Mouse (Mus musculus) neural tube, embryonic 12.5 days (tissue): ENCODE results near the gene Mindy2. TPM values are rescaled to one million over a fixed set of nuclear protein-coding genes. Genes with fewer than 3 reads are reported as not detected.

Experiments
- ATAC-seq: fragments of 200-750 bp; cut with Nextera tagmentation; 2 replicates; pipeline ENCODE4 v1.8.0; 2017; ENCODE audit warnings: low read depth, mild to moderate bottlenecking, moderate TSS enrichment, moderate library complexity; ENCODE audit not compliant: low FRiP score
- H3K27ac ChIP-seq: fragments of 300-500 bp; sonication (generic); 2 replicates; pipeline ENCODE4 v1.5.1; 2016
- H3K27me3 ChIP-seq: fragments of 300-500 bp; sonication (generic); replicated peaks from 2 replicates; pipeline ENCODE4 v1.6.1; 2016; ENCODE audit warnings: mild to moderate bottlenecking
- H3K36me3 ChIP-seq: fragments of 300-500 bp; sonication (generic); 2 replicates; pipeline ENCODE4 v1.6.1; 2016; ENCODE audit warnings: mild to moderate bottlenecking
- H3K4me1 ChIP-seq: fragments of 300-500 bp; sonication (generic); 2 replicates; pipeline ENCODE4 v1.6.1; 2016
- H3K4me2 ChIP-seq: fragments of 300-500 bp; sonication (generic); replicated peaks from 2 replicates; pipeline ENCODE4 v1.6.1; 2016; ENCODE audit warnings: mild to moderate bottlenecking
- H3K4me3 ChIP-seq: fragments of 300-500 bp; sonication (generic); 2 replicates; pipeline ENCODE4 v1.5.1; 2016
- H3K9ac ChIP-seq: fragments of 300-500 bp; sonication (generic); 2 replicates; pipeline ENCODE4 v1.6.1; 2016; ENCODE audit warnings: mild to moderate bottlenecking
- H3K9me3 ChIP-seq: fragments of 300-500 bp; sonication (generic); 2 replicates; pipeline ENCODE4 v1.6.1; 2016; ENCODE audit warnings: mild to moderate bottlenecking
- WGBS: fragments of 180-500 bp; shearing (Covaris S2); methylation state at CpG from one replicate; pipeline ENCODE4 v1.1.7; 2016; 5-methylcytosine and 5-hydroxymethylcytosine counted together
- polyA plus RNA-seq: library from polyadenylated mRNA; unstranded; fragments of >200 nt; fragmentation: Nextera tagmentation; extraction: Ambion mirVana; gene quantifications from 2 replicates; pipeline ENCODE4 v1.2.1, GENCODE M21; 2016

Mindy2 gene
- polyA plus RNA-seq, 1 experiment from 2014 or later, result 27.7 TPM

DNA sequence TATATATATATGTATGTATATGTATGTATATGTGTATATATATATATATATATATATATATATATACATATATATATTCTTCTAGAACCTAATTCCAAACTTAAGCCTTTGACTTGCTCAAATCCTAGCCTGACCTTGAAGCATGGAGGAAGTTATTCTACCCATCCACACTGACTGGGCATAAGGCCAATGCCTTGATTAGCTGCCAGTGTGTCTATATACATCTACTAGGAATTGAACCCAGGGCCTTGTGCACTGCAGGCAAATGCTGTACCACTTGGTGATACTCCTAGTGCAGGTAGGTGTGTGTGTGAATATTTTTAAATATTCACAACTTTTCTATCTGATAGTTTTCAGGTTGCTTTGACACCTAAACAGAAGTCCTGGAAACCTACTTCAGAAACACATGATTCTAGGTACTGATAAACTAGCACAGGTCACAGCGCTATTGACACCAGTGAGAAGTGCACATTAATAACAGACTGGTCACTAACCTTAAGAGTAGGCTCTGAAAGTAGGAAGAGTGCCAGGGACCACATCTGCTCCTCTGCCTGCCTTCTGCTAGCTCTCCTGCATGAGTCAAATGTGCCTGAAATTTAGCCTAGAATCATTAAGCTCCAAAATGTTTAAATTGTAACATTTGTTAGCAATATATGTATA is 54.7 kb downstream of the Mindy2 start:
- H3K9ac ChIP-seq, result no peak overlapping the region
- 88% methylated on average over 1 of the region's 1 CpGs for WGBS
- H3K27me3 ChIP-seq, result no peaks in the 10 kb centered on the region

DNA sequence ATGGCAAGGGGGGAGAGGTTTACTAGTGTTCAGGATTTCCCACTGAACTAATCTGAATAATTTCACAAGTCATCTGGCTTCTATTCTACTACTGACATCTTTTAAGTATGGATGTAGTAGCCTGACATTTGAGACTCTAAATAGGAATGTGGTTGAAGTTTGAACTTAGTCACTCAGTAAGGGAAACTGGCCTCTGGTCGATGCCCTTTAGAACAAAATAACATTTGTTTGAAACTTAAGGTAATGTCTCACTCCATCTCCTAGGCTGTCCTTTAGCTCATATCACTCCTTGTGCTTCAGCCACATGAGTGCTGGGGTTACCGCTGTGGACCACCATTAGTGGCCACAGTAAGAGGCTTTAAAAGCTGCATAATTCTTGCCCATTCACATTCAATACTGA is 58.7 kb downstream of the Mindy2 start:
- Histone ChIP-seq H3K9ac (no peak overlapping the region), H3K4me2 (no peak overlapping the region), H3K9me3 (no peaks in the 10 kb centered on the region), H3K4me3 (no peak overlapping the region), H3K27me3 (no peaks in the 10 kb centered on the region), H3K36me3 (peaks cover 9% of the 10 kb centered on the region), H3K4me1 (no peaks in the 10 kb centered on the region), H3K27ac (no peak overlapping the region)
- 90% methylated on average over 2 of the region's 2 CpGs for WGBS
- ATAC-seq, result no peak

More for the DNA sequence above, 54.7 kb downstream of the Mindy2 start:
- Histone ChIP-seq H3K9me3 (no peaks in the 10 kb centered on the region), H3K4me2 (no peak overlapping the region), H3K36me3 (peaks cover 8% of the 10 kb centered on the region), H3K4me3 (no peak overlapping the region), H3K4me1 (no peaks in the 10 kb centered on the region), H3K27ac (no peak overlapping the region)
- ATAC-seq, result no peak

DNA sequence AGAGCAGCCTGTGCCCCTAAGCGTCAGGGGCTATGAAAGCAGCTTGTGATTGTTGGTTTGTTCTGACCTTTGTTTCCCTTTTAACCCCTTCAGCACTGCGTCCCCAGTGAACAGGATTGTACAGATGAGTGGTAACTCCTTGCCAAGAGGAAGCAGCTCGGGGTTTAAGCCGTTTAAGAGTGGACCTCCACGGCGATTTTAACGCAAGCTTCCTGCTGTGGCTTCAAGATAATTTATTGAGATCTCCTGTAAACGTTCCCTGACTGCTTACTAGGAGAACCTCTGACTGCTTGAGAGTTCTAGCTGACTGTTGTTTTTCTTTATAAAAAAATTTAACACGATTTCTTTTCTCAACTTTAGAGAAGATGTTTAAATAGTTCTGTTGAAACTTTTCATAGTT is 65.5 kb downstream of the Mindy2 start:
- ATAC-seq, result no peak
- H3K9me3 ChIP-seq, result no peaks in the 10 kb centered on the region
- no peaks in the 10 kb centered on the region for H3K27me3 ChIP-seq
- H3K4me1 ChIP-seq, result no peaks in the 10 kb centered on the region
- H3K27ac ChIP-seq, result no peak overlapping the region
- H3K36me3 ChIP-seq, result peaks cover 75% of the 10 kb centered on the region
- 52% methylated on average over 9 of the region's 9 CpGs for WGBS
- H3K4me2 ChIP-seq, result no peak overlapping the region
- H3K9ac ChIP-seq, result no peak overlapping the region
- no peak overlapping the region for H3K4me3 ChIP-seq

DNA sequence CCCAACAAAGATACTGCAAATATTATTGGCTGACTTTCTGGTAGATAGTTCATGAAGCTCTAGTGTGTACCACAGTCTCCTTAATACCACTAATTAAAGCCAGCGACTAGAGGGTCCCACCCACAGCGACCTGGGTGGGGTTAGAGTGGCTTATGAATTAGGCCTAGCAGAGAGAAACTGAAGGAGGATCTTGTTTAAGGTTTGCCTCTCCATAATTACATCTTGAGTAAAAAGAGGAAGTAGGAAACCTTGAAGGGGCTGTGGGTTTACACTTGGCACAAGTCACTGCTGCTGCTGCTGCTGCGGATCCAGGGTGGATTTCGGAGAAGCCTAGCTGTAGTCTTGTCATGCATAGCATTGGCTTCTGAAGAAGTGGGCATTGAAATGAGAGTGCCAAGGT is 66.2 kb downstream of the Mindy2 start:
- H3K4me3 ChIP-seq, result no peak overlapping the region
- no peak for ATAC-seq
- H3K4me1 ChIP-seq, result no peaks in the 10 kb centered on the region
- H3K9me3 ChIP-seq, result no peaks in the 10 kb centered on the region
- no peaks in the 10 kb centered on the region for H3K27me3 ChIP-seq
- no peak overlapping the region for H3K9ac ChIP-seq
- H3K27ac ChIP-seq, result no peak overlapping the region
- H3K4me2 ChIP-seq, result no peak overlapping the region
- WGBS, result 97% methylated on average over 4 of the region's 4 CpGs
- H3K36me3 ChIP-seq, result peaks cover 82% of the 10 kb centered on the region

DNA sequence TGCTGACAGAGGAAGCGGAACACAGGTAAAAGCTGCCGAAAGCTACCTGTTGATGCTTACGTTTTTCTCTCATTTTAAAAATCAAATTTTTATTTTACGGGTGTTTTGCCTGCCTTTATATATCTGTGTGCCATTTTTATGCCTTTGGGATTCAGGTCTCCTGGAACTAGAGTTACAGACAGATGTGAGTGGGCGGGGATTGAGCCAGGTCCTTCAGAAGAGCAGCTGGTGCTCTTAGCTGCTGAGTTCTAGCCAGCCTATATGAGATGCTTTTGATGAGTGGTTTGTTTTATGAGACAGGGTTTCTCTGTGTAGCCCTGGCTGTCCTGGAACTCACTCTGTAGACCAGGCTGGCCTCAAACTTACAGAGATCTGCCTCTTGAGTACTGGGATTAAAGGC is 69.8 kb downstream of the Mindy2 start:
- ATAC-seq, result no peak
- no peak overlapping the region for H3K4me2 ChIP-seq

DNA sequence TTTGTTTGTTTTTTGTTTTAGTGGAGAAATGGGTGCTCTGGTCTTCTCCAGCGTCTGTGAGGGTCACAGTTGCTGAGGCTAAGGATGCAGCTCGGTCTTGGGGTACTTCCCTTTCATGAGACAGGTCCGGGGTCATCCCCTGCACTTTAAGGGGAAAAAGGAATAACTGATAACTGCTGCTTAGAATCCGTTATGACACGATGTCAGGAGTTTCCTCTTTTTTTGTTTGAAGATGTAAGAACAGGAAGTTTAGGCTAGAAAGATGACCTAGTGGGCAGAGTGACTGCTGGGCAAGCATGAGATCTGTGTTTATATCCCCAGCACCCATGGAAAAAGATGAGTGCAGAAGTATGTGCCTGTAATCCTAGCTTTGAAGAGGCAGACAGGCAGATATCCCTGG is 71.8 kb downstream of the Mindy2 start:
- peaks cover 74% of the 10 kb centered on the region for H3K36me3 ChIP-seq

More for the DNA sequence above, 69.8 kb downstream of the Mindy2 start:
- peaks cover 76% of the 10 kb centered on the region for H3K36me3 ChIP-seq
- no peaks in the 10 kb centered on the region for H3K27me3 ChIP-seq
- H3K4me1 ChIP-seq, result no peaks in the 10 kb centered on the region
- 98% methylated on average over 5 of the region's 5 CpGs for WGBS
- no peak overlapping the region for H3K4me3 ChIP-seq
- no peak overlapping the region for H3K9ac ChIP-seq
- H3K27ac ChIP-seq, result no peak overlapping the region
- no peaks in the 10 kb centered on the region for H3K9me3 ChIP-seq

DNA sequence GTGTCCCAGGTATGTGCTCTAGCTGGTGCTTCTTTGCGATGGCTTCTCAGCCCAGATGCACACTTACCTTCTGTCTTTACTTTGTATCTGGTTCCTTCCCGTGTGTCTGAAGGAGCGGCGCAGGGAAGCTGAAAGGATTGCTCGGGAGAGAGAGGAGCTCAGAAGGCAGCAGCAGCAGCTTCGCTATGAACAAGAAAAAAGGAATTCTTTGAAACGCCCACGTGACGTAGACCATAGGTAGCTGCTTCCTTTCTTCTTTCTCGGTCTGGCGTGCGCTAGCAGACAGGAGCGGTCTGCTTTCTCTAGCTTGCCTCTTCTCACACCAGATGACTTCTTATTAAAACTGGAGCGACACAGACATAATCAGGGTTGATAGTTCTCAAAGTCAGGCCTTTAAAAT is 72.3 kb downstream of the Mindy2 start:
- Histone ChIP-seq H3K4me1 (no peaks in the 10 kb centered on the region), H3K9me3 (no peaks in the 10 kb centered on the region), H3K36me3 (peaks cover 74% of the 10 kb centered on the region), H3K4me3 (no peak overlapping the region), H3K27me3 (no peaks in the 10 kb centered on the region), H3K27ac (no peak overlapping the region), H3K9ac (no peak overlapping the region), H3K4me2 (no peak overlapping the region)
- no peak for ATAC-seq
- WGBS, result 91% methylated on average over 14 of the region's 14 CpGs

More for the DNA sequence above, 71.8 kb downstream of the Mindy2 start:
- no peak for ATAC-seq
- no peak overlapping the region for H3K4me3 ChIP-seq
- no peak overlapping the region for H3K4me2 ChIP-seq
- H3K9me3 ChIP-seq, result no peaks in the 10 kb centered on the region
- no peaks in the 10 kb centered on the region for H3K4me1 ChIP-seq
- no peaks in the 10 kb centered on the region for H3K27me3 ChIP-seq
- H3K9ac ChIP-seq, result no peak overlapping the region
- 86% methylated on average over 5 of the region's 5 CpGs for WGBS
- H3K27ac ChIP-seq, result no peak overlapping the region

DNA sequence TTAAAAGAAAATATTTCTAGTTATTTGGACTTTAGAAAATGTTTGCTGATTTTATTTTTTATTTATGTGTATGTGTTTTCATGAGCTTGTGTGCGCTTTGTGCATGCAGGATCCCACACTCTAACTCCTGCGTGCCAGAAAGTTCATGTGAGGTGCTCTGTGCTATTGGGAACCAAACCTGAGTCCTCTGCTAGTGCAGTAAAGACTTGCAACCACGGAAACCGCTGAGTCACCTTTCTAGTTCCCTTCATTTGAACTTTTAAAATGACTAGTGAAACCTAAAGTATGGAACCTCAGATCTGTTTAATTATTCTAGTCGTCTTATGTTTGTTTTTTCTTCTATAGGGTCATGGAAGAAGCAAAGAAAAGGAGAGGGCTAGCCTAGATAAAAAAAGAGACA is 76.0 kb downstream of the Mindy2 start:
- peaks cover 61% of the 10 kb centered on the region for H3K36me3 ChIP-seq
- no peaks in the 10 kb centered on the region for H3K9me3 ChIP-seq
- no peak overlapping the region for H3K9ac ChIP-seq
- no peak overlapping the region for H3K27ac ChIP-seq
- no peak overlapping the region for H3K4me2 ChIP-seq
- no peaks in the 10 kb centered on the region for H3K27me3 ChIP-seq
- ATAC-seq, result no peak
- H3K4me3 ChIP-seq, result no peak overlapping the region
- WGBS, result 90% methylated on average over 5 of the region's 5 CpGs
- H3K4me1 ChIP-seq, result no peaks in the 10 kb centered on the region

DNA sequence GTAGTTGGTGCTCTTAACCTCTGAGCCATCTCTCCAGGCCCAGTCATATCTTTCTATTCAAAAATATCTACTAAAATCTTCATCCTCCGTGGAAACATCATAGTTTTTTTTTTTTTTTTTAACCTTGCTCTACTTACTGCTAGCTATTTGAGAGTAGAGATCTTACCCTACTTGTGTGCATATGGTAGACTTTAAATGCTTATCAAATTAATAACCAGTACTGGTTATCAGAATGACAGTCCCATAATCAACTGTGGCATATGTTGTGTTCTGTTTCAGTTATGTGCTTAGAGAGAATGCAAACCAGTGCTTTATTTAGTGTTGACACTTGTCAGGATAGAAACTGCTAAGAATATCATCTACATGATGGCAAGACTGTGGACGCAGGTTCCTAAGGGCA is 78.9 kb downstream of the Mindy2 start:
- no peak overlapping the region for H3K9ac ChIP-seq
- H3K4me1 ChIP-seq, result no peaks in the 10 kb centered on the region
- no peak for ATAC-seq
- H3K27me3 ChIP-seq, result no peaks in the 10 kb centered on the region
- 96% methylated on average over 2 of the region's 2 CpGs for WGBS
- no peak overlapping the region for H3K4me3 ChIP-seq
- no peak overlapping the region for H3K27ac ChIP-seq
- H3K36me3 ChIP-seq, result peaks cover 56% of the 10 kb centered on the region
- H3K4me2 ChIP-seq, result no peak overlapping the region
- H3K9me3 ChIP-seq, result no peaks in the 10 kb centered on the region

DNA sequence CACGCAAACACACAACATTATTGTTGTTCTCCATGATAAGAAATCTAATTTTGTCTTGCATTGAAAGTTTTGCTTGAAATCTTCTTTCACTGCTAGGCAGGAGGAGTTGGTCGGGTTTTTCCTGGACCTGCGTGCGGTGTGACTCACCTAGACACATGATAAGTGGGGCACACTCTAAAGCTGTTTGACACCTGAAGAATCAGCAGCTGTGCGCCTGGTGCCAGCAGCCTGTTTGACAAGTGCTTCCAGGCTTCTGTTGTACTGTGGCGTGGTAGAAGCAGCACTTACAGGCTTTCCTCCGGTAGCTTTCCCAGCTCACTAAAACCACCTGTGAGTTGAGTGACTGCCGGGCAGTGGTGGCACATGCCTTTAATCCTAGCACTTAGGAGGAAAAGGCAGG is 86.6 kb downstream of the Mindy2 start:
- no peak for ATAC-seq
- Histone ChIP-seq H3K9me3 (no peaks in the 10 kb centered on the region), H3K27ac (no peak overlapping the region), H3K4me1 (no peaks in the 10 kb centered on the region), H3K36me3 (peaks cover 18% of the 10 kb centered on the region), H3K27me3 (no peaks in the 10 kb centered on the region), H3K4me2 (no peak overlapping the region), H3K4me3 (no peak overlapping the region), H3K9ac (no peak overlapping the region)
- WGBS, result 95% methylated on average over 8 of the region's 8 CpGs

DNA sequence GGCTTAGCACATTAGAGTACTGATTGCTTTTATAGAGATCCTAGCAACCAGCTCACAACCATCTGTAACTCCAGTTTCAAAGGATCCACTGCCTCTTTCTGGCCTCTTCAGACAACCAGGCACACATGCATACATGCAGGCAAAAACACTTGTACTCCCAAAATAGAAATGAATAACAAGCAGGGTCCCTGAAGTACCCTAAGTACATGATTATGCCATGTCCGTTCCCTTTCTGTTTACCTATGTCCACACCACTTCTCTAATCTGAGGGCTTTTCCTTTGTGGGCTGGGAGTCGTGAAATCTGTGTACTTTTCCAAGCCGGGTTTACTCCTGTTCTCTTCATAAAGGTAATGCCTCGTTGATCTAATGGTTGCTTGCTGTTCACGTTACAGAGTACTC is 89.3 kb downstream of the Mindy2 start:
- no peaks in the 10 kb centered on the region for H3K9me3 ChIP-seq
- H3K9ac ChIP-seq, result no peak overlapping the region
- H3K36me3 ChIP-seq, result peaks cover 6% of the 10 kb centered on the region
- WGBS, result 92% methylated on average over 5 of the region's 5 CpGs
- no peak overlapping the region for H3K4me2 ChIP-seq
- H3K4me1 ChIP-seq, result no peaks in the 10 kb centered on the region
- H3K27ac ChIP-seq, result no peak overlapping the region
- H3K4me3 ChIP-seq, result no peak overlapping the region
- no peak for ATAC-seq
- H3K27me3 ChIP-seq, result no peaks in the 10 kb centered on the region

DNA sequence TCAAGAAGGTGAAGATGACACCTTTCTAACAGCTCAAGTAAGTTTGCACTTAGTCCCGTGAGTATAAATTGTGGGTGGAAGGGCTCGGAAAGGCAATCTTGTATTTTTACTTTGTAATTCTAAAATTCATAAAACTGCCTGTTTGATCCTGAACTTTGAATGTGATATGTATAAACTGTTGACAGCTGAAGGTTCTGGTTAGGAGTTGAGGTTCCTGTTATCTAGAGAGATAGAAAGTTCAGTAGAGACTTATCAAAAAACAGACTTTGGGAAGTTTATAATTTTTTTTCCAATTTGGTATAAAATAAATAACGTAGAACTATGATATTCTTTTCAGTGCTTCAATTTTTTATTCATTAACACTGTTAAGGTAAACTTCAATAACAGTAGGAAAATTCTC is 94.1 kb downstream of the Mindy2 start:
- Histone ChIP-seq H3K9ac (no peak overlapping the region), H3K4me3 (no peak overlapping the region), H3K27ac (no peak overlapping the region), H3K4me1 (peaks cover 4% of the 10 kb centered on the region; the same call in 1 of the 2 replicates), H3K27me3 (no peaks in the 10 kb centered on the region), H3K36me3 (no peaks in the 10 kb centered on the region), H3K4me2 (no peak overlapping the region), H3K9me3 (no peaks in the 10 kb centered on the region)
- 93% methylated on average over 3 of the region's 3 CpGs for WGBS
- ATAC-seq, result no peak

DNA sequence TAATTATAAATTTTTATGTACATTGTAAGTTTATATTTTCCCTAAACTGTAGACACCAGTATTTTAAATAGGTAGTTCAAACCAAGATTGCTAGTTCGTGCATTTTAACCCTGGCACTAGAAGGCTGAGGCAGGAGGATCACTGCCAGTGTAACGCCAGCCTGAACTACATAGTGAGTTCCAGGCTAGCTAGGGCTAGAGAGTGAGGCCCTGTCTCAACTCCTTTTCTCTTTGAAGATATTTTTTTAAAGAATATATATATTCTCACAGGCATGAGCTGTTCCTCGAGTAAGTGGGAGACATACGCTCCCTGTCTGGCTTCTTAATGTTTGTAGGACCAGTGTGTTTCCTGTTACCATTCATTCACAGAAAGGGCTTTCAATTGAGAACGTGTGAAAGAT is 100.2 kb downstream of the Mindy2 start:
- Histone ChIP-seq H3K9me3 (peaks cover 9% of the 10 kb centered on the region; the same call in 1 of the 2 replicates), H3K9ac (no peak overlapping the region), H3K4me3 (no peak overlapping the region), H3K27ac (no peak overlapping the region), H3K27me3 (no peaks in the 10 kb centered on the region), H3K36me3 (peaks cover 13% of the 10 kb centered on the region), H3K4me1 (peaks cover 4% of the 10 kb centered on the region; the same call in 1 of the 2 replicates), H3K4me2 (no peak overlapping the region)
- WGBS, result 91% methylated on average over 5 of the region's 5 CpGs
- ATAC-seq, result no peak
